Mouse (Mus musculus) CD4-positive helper T cell, adult 2 months (primary cell): ENCODE measurements at regions not wholly inside any gene's neighbourhood (a gene's known extent, or its start where the extent isn't known, plus 50 kb on each side); places are given as distances from the start of the nearest gene placed in this dataset.

Source experiments
- DNase-seq: peaks from one replicate; pipeline ENCODE4 v3.0.0-alpha.2; 2012; ENCODE audit warnings: low read depth, missing footprints, low spot score

- DNase-seq: no peak
Observed at GRCm38 (mm10) chr17:78023507-78024355, 176.3 kb upstream of the Crim1 start.

GRCm38 (mm10) chr17:78024356-78024723 is 175.7 kb upstream of the Crim1 start:
- no peak for DNase-seq

- DNase-seq: no peak
Observed at GRCm38 (mm10) chr17:78025294-78025693, 174.8 kb upstream of the Crim1 start.

- DNase-seq: no peak
Observed at GRCm38 (mm10) chr17:78035648-78036047, 164.4 kb upstream of the Crim1 start.

- no peak for DNase-seq
Observed at GRCm38 (mm10) chr17:78040338-78040737, 159.7 kb upstream of the Crim1 start.

GRCm38 (mm10) chr17:78041204-78041603 is 158.8 kb upstream of the Crim1 start:
- DNase-seq: no peak

- DNase-seq: no peak
Observed at GRCm38 (mm10) chr17:78049766-78050165, 150.3 kb upstream of the Crim1 start.

- peak; percentile 27 for DNase-seq
Observed at GRCm38 (mm10) chr17:78050203-78050602, 149.8 kb upstream of the Crim1 start.

- no peak for DNase-seq
Observed at GRCm38 (mm10) chr17:78075892-78076291, 124.2 kb upstream of the Crim1 start.

GRCm38 (mm10) chr17:78078381-78078780 is 121.7 kb upstream of the Crim1 start:
- no peak for DNase-seq

- no peak for DNase-seq
Observed at GRCm38 (mm10) chr17:78084419-78084818, 115.6 kb upstream of the Crim1 start.

GRCm38 (mm10) chr17:78086963-78087362 is 113.1 kb upstream of the Crim1 start:
- DNase-seq: peak; percentile 83

- DNase-seq: no peak
Observed at GRCm38 (mm10) chr17:78097699-78098098, 102.3 kb upstream of the Crim1 start.

- no peak for DNase-seq
Observed at GRCm38 (mm10) chr17:78108793-78109192, 91.3 kb upstream of the Crim1 start.

GRCm38 (mm10) chr17:78109364-78110222 is 90.5 kb upstream of the Crim1 start:
- DNase-seq: no peak

- DNase-seq: no peak
Observed at GRCm38 (mm10) chr17:78132116-78132515, 67.9 kb upstream of the Crim1 start.

- DNase-seq: no peak
Observed at GRCm38 (mm10) chr17:78137986-78138385, 62.1 kb upstream of the Crim1 start.

- no peak for DNase-seq
Observed at GRCm38 (mm10) chr17:78140660-78141059, 59.4 kb upstream of the Crim1 start.

GRCm38 (mm10) chr17:78141136-78141535 is 58.9 kb upstream of the Crim1 start:
- DNase-seq: no peak

- DNase-seq: no peak
Observed at GRCm38 (mm10) chr17:78142431-78142830, 57.6 kb upstream of the Crim1 start.

- no peak for DNase-seq
Observed at GRCm38 (mm10) chr17:78145335-78145734, 54.7 kb upstream of the Crim1 start.
